ENCODE assay signal across 8 mouse cellular contexts in the genomic region with DNA sequence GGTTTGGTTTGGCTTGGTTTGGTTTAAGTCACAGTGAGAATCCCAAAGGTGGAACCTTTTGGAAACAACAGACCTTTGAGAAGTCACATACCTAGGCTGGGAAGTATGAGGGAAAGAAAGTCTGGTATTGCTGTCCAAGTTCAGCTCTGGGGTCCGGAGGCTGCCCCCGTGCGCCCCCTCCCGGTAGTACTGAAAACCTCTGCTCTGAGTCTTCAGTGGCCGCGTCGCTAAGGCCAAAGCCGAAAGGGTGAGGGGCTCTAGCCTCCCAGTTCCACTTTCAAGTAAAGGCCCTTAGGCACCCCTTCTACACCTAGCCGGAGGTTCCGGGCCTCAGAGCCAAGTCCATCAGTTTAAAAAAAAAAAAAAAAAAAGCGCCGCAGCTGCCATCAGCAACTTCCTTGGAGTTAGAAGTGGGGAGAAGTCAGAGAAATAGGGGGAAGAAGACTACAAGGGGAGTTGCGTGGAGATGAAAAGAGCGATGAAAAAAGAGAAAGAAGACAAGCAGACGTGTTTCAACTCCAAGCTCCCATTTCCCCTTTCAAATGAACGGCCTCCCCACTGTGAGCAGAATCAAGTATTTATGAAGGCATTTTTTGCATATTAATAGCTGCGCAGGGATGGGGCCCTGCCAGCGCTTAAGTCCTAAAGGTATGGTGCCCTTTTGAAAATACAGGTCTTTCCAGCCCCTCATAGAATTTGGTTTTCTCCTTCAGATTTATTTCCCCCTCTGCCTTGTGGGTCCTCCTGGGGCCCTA.
DNase-seq lines count a peak whose midpoint lies in the region; ATAC-seq lines count a peak whose summit lies in the region.

No protein-coding gene starts in this region.

- no peaks in the 10 kb centered on the region for H3K9me3 ChIP-seq in liver, embryonic 11.5 days (ENCODE audit: control insufficient read depth, low read length)

- no peak overlapping the region for H3K9ac ChIP-seq in liver, embryonic 11.5 days (ENCODE audit: low read depth, low read length)

- H3K4me2 ChIP-seq in liver, embryonic 11.5 days = peak overlapping the region; percentile 45

- H3K36me3 ChIP-seq in liver, embryonic 11.5 days (ENCODE audit: control insufficient read depth, insufficient read depth, low read length) = no peaks in the 10 kb centered on the region
- no peaks in the 10 kb centered on the region for H3K36me3 ChIP-seq in splenic B cell, adult 2 months (ENCODE audit: control insufficient read depth, insufficient read depth, low read length, poor library complexity, severe bottlenecking)

- WGBS in liver, embryonic 11.5 days = 16% methylated on average over 18 of the region's 18 CpGs

- no peak overlapping the region; the same call in 1 of the 2 replicates for H3K4me3 ChIP-seq in liver, embryonic 11.5 days (ENCODE audit: low read depth, low read length)

- ATAC-seq in granulocyte monocyte progenitor cell, adult 5-6 weeks (replicated peaks; ENCODE audit: poor library complexity, severe bottlenecking) = peak; percentile 87
- no peak for ATAC-seq in liver, embryonic 11.5 days (replicated peaks; ENCODE audit: low FRiP score)
- peak; percentile 74; the same call in 1 of the 2 replicates for ATAC-seq in monocyte, adult 5-6 weeks (replicated peaks; ENCODE audit: insufficient number of reproducible peaks, low FRiP score, low TSS enrichment, poor library complexity, severe bottlenecking)

- peaks cover 10% of the 10 kb centered on the region; the same call in 1 of the 2 replicates for H3K4me1 ChIP-seq in liver, embryonic 11.5 days (replicated peaks; ENCODE audit: control insufficient read depth, insufficient read depth, low read length)

- DNase-seq in layer of hippocampus, adult 11-12 months (ENCODE audit: low spot score) = peak; percentile 51
- DNase-seq in layer of hippocampus, adult 9-10 months (ENCODE audit: low spot score) = no peak
- peak; percentile 83 for DNase-seq in embryo, embryonic 11 days
- DNase-seq in kidney, adult 18-20 months = peak; percentile 73
- DNase-seq in liver, embryonic 11.5 days (ENCODE audit: low spot score) = peak; percentile 70
- peak; percentile 55 for DNase-seq in splenic B cell, adult 2 months (ENCODE audit: low read depth, low spot score)

- H3K27me3 ChIP-seq in liver, embryonic 11.5 days (replicated peaks; ENCODE audit: control insufficient read depth, insufficient read depth, low read length) = no peaks in the 10 kb centered on the region; the same call in 1 of the 2 replicates
- H3K27me3 ChIP-seq in splenic B cell, adult 2 months (ENCODE audit: control insufficient read depth, insufficient read depth, low read length, poor library complexity, severe bottlenecking) = no peaks in the 10 kb centered on the region

- no peak overlapping the region for H3K27ac ChIP-seq in liver, embryonic 11.5 days (ENCODE audit: low read depth, low read length)
